Mouse (Mus musculus) liver, adult 2 months (tissue): ENCODE results near the gene Fgfr2.

Experiments
- CTCF ChIP-seq: fragments of 200-500 bp; IDR thresholded peaks from 2 replicates; pipeline ENCODE4 v1.5.1; 2011; ENCODE audit warnings: low read depth, low read length, control low read depth
- POLR2A ChIP-seq: fragments of 200-500 bp; IDR thresholded peaks from 2 replicates; pipeline ENCODE4 v1.6.1; 2011; ENCODE audit warnings: low read length, control low read depth; ENCODE audit not compliant: insufficient read depth; ENCODE audit errors: extremely low read depth

DNA sequence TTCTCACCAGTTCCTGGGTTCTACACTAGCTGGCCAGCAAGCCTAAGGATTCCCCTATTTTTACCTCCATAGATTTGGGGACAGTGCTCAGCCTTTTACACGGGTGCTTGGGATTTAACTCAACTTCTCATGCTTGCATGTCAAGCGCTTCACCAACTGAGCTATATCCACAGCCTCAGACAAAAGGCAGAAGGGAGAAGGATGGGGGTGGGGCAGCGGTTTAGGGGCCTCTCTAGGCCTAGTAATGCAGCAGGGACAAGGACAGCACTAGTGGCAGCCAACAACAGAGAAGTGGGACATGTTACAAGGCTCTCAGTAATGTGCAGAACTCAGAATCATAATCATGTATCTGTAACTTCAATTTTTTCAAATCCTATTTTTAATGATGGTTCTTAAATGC is 1955.4 kb downstream of the Fgfr2 start:
- TF ChIP-seq CTCF (no peak), POLR2A (no peak)
